Mouse (Mus musculus) lung, embryonic 16.5 days (tissue): ENCODE results near the gene Fxyd3. TPM values are rescaled to one million over a fixed set of nuclear protein-coding genes. Genes with fewer than 3 reads are reported as not detected.

Experiments
- ATAC-seq: fragments of 200-750 bp; cut with Nextera tagmentation; 2 replicates; pipeline ENCODE4 v1.8.0; 2017; ENCODE audit warnings: low read depth, mild to moderate bottlenecking, moderate library complexity
- H3K27ac ChIP-seq: fragments of 300-500 bp; sonication (generic); 2 replicates; pipeline ENCODE4 v1.5.1; 2014; ENCODE audit warnings: mild to moderate bottlenecking, control low read depth, low read length
- H3K27me3 ChIP-seq: fragments of 300-500 bp; sonication (generic); 2 replicates; pipeline ENCODE4 v1.6.1; 2014; ENCODE audit warnings: low read depth, low read length, mixed read lengths; ENCODE audit not compliant: control insufficient read depth, insufficient read depth
- H3K36me3 ChIP-seq: fragments of 300-500 bp; sonication (generic); 2 replicates; pipeline ENCODE4 v1.6.1; 2014; ENCODE audit warnings: low read length; ENCODE audit not compliant: control insufficient read depth, insufficient read depth
- H3K4me1 ChIP-seq: fragments of 300-500 bp; sonication (generic); replicated peaks from 2 replicates; pipeline ENCODE4 v1.6.1; 2014; ENCODE audit warnings: low read length, mixed read lengths; ENCODE audit not compliant: control insufficient read depth, insufficient read depth
- H3K4me2 ChIP-seq: fragments of 300-500 bp; sonication (generic); 2 replicates; pipeline ENCODE4 v1.6.1; 2014; ENCODE audit warnings: low read depth, low read length, control low read depth
- H3K4me3 ChIP-seq: fragments of 300-500 bp; sonication (generic); 2 replicates; pipeline ENCODE4 v1.5.1; 2014; ENCODE audit warnings: mild to moderate bottlenecking, low read length, control low read depth
- H3K9ac ChIP-seq: fragments of 300-500 bp; sonication (generic); 2 replicates; pipeline ENCODE4 v1.6.1; 2014; ENCODE audit warnings: low read length, control low read depth
- H3K9me3 ChIP-seq: fragments of 300-500 bp; sonication (generic); 2 replicates; pipeline ENCODE4 v1.6.1; 2016; ENCODE audit warnings: low read length; ENCODE audit not compliant: control insufficient read depth
- WGBS: fragments of 180-500 bp; shearing (Covaris S2); extraction: QIAGEN DNeasy Blood & Tissue Kit; methylation state at CpG from one replicate; pipeline ENCODE4 v1.1.7; 2014; 5-methylcytosine and 5-hydroxymethylcytosine counted together
- polyA plus RNA-seq: library from polyadenylated mRNA; unstranded; fragments of >200 nt; fragmentation: Nextera tagmentation; extraction: Ambion mirVana; gene quantifications from 2 replicates; pipeline ENCODE4 v1.2.1, GENCODE M21; 2015

Fxyd3 gene
- polyA plus RNA-seq, 1 experiment from 2014 or later = 76.9 TPM

GRCm38 (mm10) chr7:31069491-31069890 is 7.0 kb downstream of the Fxyd3 start:
- 82% methylated on average over 14 of the region's 14 CpGs for WGBS

GRCm38 (mm10) chr7:31067836-31068235 is 8.7 kb downstream of the Fxyd3 start:
- ATAC-seq = peak; percentile 58; the same call in 1 of the 2 replicates
- no peaks in the 10 kb centered on the region for H3K9me3 ChIP-seq
- H3K27me3 ChIP-seq = no peaks in the 10 kb centered on the region
- no peak overlapping the region for H3K4me3 ChIP-seq
- WGBS = 30% methylated on average over 5 of the region's 5 CpGs
- H3K9ac ChIP-seq = no peak overlapping the region; the same call in 1 of the 2 replicates
- peaks cover 14% of the 10 kb centered on the region for H3K4me1 ChIP-seq
- H3K27ac ChIP-seq = no peak overlapping the region
- H3K4me2 ChIP-seq = no peak overlapping the region
- no peaks in the 10 kb centered on the region for H3K36me3 ChIP-seq

More at GRCm38 (mm10) chr7:31069491-31069890, 7.0 kb downstream of the Fxyd3 start:
- H3K4me2 ChIP-seq = no peak overlapping the region
- peaks cover 17% of the 10 kb centered on the region for H3K4me1 ChIP-seq
- H3K4me3 ChIP-seq = no peak overlapping the region
- no peak overlapping the region for H3K27ac ChIP-seq
- no peak overlapping the region for H3K9ac ChIP-seq
- H3K27me3 ChIP-seq = no peaks in the 10 kb centered on the region
- H3K36me3 ChIP-seq = no peaks in the 10 kb centered on the region
- ATAC-seq = no peak
- H3K9me3 ChIP-seq = no peaks in the 10 kb centered on the region

GRCm38 (mm10) chr7:31063074-31063560 is 13.4 kb downstream of the Fxyd3 start:
- H3K4me1 ChIP-seq = peaks cover 12% of the 10 kb centered on the region

GRCm38 (mm10) chr7:31060621-31061010 is 15.9 kb downstream of the Fxyd3 start:
- peaks cover 8% of the 10 kb centered on the region for H3K4me1 ChIP-seq
- H3K9me3 ChIP-seq = no peaks in the 10 kb centered on the region
- no peaks in the 10 kb centered on the region for H3K36me3 ChIP-seq
- no peaks in the 10 kb centered on the region for H3K27me3 ChIP-seq
- no peak overlapping the region for H3K27ac ChIP-seq
- 84% methylated on average over 7 of the region's 7 CpGs for WGBS
- ATAC-seq = no peak
- no peak overlapping the region for H3K4me3 ChIP-seq
- H3K9ac ChIP-seq = no peak overlapping the region
- H3K4me2 ChIP-seq = no peak overlapping the region

More at GRCm38 (mm10) chr7:31063074-31063560, 13.4 kb downstream of the Fxyd3 start:
- no peak for ATAC-seq
- H3K4me2 ChIP-seq = no peak overlapping the region
- H3K36me3 ChIP-seq = no peaks in the 10 kb centered on the region
- H3K4me3 ChIP-seq = no peak overlapping the region
- no peaks in the 10 kb centered on the region for H3K27me3 ChIP-seq
- H3K9me3 ChIP-seq = no peaks in the 10 kb centered on the region
- 83% methylated on average over 12 of the region's 12 CpGs for WGBS
- H3K27ac ChIP-seq = no peak overlapping the region
- no peak overlapping the region for H3K9ac ChIP-seq

- ATAC-seq = no peak
- Histone ChIP-seq H3K9me3 (no peaks in the 10 kb centered on the region), H3K36me3 (no peaks in the 10 kb centered on the region), H3K27me3 (no peaks in the 10 kb centered on the region), H3K4me1 (peaks cover 11% of the 10 kb centered on the region), H3K4me3 (no peak overlapping the region), H3K4me2 (no peak overlapping the region), H3K27ac (no peak overlapping the region), H3K9ac (no peak overlapping the region)
- WGBS = 66% methylated on average over 11 of the region's 11 CpGs
Observed at GRCm38 (mm10) chr7:31059919-31060620, 16.4 kb downstream of the Fxyd3 start.

GRCm38 (mm10) chr7:31059108-31059507 is 17.4 kb downstream of the Fxyd3 start, which contains the start of gene Lgi4:
Gene Lgi4 (plus strand): TSS chr7:31059342.
- no peak within 1 kb of the TSS for H3K4me3 ChIP-seq
- H3K36me3 ChIP-seq = no peaks in the 10 kb centered on the region
- WGBS = 4% methylated on average over 2 of the region's 2 CpGs
- no peaks in the 10 kb centered on the region for H3K9me3 ChIP-seq
- H3K27me3 ChIP-seq = no peaks in the 10 kb centered on the region
- no peak within 1 kb of the TSS for H3K4me2 ChIP-seq
- H3K27ac ChIP-seq = no peak within 1 kb of the TSS
- H3K9ac ChIP-seq = no peak within 1 kb of the TSS
- H3K4me1 ChIP-seq = peaks cover 14% of the 10 kb centered on the region
- ATAC-seq = peak; percentile 21

- no peak overlapping the region for H3K4me2 ChIP-seq
- peaks cover 16% of the 10 kb centered on the region for H3K4me1 ChIP-seq
- H3K9ac ChIP-seq = no peak overlapping the region
- 85% methylated on average over 6 of the region's 6 CpGs for WGBS
- peaks cover 2% of the 10 kb centered on the region for H3K27me3 ChIP-seq
- H3K27ac ChIP-seq = no peak overlapping the region
- H3K36me3 ChIP-seq = no peaks in the 10 kb centered on the region
- no peak overlapping the region for H3K4me3 ChIP-seq
- no peaks in the 10 kb centered on the region for H3K9me3 ChIP-seq
- ATAC-seq = no peak
Observed at GRCm38 (mm10) chr7:31058211-31058610, 18.3 kb downstream of the Fxyd3 start.

GRCm38 (mm10) chr7:31057730-31058129 is 18.8 kb downstream of the Fxyd3 start:
- no peak for ATAC-seq
- no peak overlapping the region for H3K9ac ChIP-seq
- H3K36me3 ChIP-seq = no peaks in the 10 kb centered on the region
- no peak overlapping the region for H3K27ac ChIP-seq
- WGBS = 67% methylated on average over 5 of the region's 5 CpGs
- no peak overlapping the region for H3K4me2 ChIP-seq
- peaks cover 20% of the 10 kb centered on the region for H3K4me1 ChIP-seq
- no peak overlapping the region for H3K4me3 ChIP-seq
- H3K9me3 ChIP-seq = no peaks in the 10 kb centered on the region
- peaks cover 7% of the 10 kb centered on the region for H3K27me3 ChIP-seq

- H3K9ac ChIP-seq = no peak within 1 kb of the TSS
- H3K4me1 ChIP-seq = peaks cover 26% of the 10 kb centered on the region
- peaks cover 14% of the 10 kb centered on the region for H3K27me3 ChIP-seq
- H3K36me3 ChIP-seq = no peaks in the 10 kb centered on the region
- no peaks in the 10 kb centered on the region for H3K9me3 ChIP-seq
- no peak within 1 kb of the TSS for H3K27ac ChIP-seq
- H3K4me3 ChIP-seq = no peak within 1 kb of the TSS
- no peak within 1 kb of the TSS for H3K4me2 ChIP-seq
- no peak for ATAC-seq
- 74% methylated on average over 2 of the region's 2 CpGs for WGBS
Observed at GRCm38 (mm10) chr7:31057071-31057470, 19.4 kb downstream of the Fxyd3 start, which contains the start of gene Fxyd1. Gene Fxyd1 (minus strand): TSS chr7:31057199.
